Mouse (Mus musculus) liver, adult 2 months (tissue): ENCODE measurements at regions not wholly inside any gene's neighbourhood (a gene's known extent, or its start where the extent isn't known, plus 50 kb on each side); places are given as distances from the start of the nearest gene placed in this dataset.

ENCODE experiments used
- CTCF ChIP-seq: fragments of 200-500 bp; IDR thresholded peaks from 2 replicates; pipeline ENCODE4 v1.5.1; 2011; ENCODE audit warnings: low read depth, low read length, control low read depth
- POLR2A ChIP-seq: fragments of 200-500 bp; IDR thresholded peaks from 2 replicates; pipeline ENCODE4 v1.6.1; 2011; ENCODE audit warnings: low read length, control low read depth; ENCODE audit not compliant: insufficient read depth; ENCODE audit errors: extremely low read depth

DNA sequence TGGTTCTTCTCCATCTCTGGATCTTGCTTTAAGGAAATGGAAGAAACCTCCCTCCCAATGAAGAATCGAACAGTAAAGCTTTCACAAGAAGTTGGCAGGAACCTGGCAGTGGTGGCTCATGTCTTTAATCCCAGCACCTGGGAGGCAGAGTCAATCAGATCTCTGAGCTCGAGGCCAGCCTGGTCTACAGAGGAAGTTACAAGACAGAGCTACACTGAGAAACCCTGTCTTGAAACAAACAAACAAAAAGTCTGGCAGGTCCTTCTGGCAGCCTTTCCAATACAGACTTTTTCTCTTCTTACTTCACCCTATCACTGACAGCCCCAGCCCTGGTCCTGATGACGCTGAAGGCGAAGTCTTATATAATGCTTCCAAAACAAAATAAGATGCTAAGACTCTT is 104.6 kb downstream of the Srek1 start:
- TF ChIP-seq POLR2A (no peak), CTCF (no peak)
